In the genomic region with DNA sequence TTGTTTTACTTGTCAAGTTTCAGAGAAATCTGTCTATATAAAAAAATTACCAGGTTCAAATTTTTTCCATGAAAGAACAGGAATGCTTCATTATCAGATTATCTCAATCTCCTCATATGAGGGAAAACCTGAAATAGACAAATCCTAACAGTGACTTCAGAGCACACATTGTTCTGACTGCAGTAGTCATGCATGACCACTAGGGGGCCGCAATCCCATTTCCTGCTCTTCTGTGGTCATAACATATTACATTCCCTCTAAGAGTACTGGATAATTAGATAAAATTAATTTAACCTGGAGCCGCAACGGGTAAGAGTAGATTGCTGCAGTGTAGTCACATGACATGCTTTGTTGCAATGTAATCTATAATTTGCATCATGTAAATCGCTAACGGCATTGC, we compare ENCODE assay signal across 11 mouse cellular contexts. TPM values are rescaled to one million over a fixed set of nuclear protein-coding genes. Genes with fewer than 3 reads are reported as not detected.
A peak's percentile ranks its signal among the peaks of the same experiment; 100 is the strongest.
DNase-seq lines count a peak whose midpoint lies in the region; ATAC-seq lines count a peak whose summit lies in the region.
"Had no signal": no experiment of that assay in that cellular context is flagged by ENCODE, and none has a peak within 500 bp of the region (broad histone marks: within the 10 kb centered on the region; RNA-seq: fewer than 3 reads in every experiment).

No protein-coding gene starts in this region.

- H3K27me3 ChIP-seq in hindbrain, embryonic 11.5 days (ENCODE audit: control insufficient read depth, insufficient read depth, low read length), result no peaks in the 10 kb centered on the region
- H3K27me3 ChIP-seq in hindbrain, embryonic 14.5 days (ENCODE audit: control insufficient read depth, insufficient read depth, low read length), result no peaks in the 10 kb centered on the region
- H3K27me3 ChIP-seq in midbrain, embryonic 14.5 days (ENCODE audit: control insufficient read depth, insufficient read depth, low read length), result no peaks in the 10 kb centered on the region
- H3K27me3 ChIP-seq in midbrain, embryonic 16.5 days (ENCODE audit: control insufficient read depth, insufficient read depth, low read depth, low read length), result no peaks in the 10 kb centered on the region
- H3K27me3 ChIP-seq: megakaryocyte, embryonic 14.5 days had no signal

- no peaks in the 10 kb centered on the region for H3K36me3 ChIP-seq in hindbrain, embryonic 11.5 days (ENCODE audit: control insufficient read depth, insufficient read depth, low read length)
- no peaks in the 10 kb centered on the region for H3K36me3 ChIP-seq in hindbrain, embryonic 14.5 days (replicated peaks; ENCODE audit: control insufficient read depth, insufficient read depth)
- H3K36me3 ChIP-seq in midbrain, embryonic 14.5 days (ENCODE audit: control insufficient read depth, insufficient read depth, low read length), result no peaks in the 10 kb centered on the region
- H3K36me3 ChIP-seq in midbrain, embryonic 16.5 days (ENCODE audit: control insufficient read depth, insufficient read depth, low read length), result no peaks in the 10 kb centered on the region

- intact Hi-C loops in left cerebral cortex, postnatal 36 days (cut with DNase I), result no loop called here

- no peak overlapping the region for H3K27ac ChIP-seq in hindbrain, embryonic 11.5 days (ENCODE audit: low read depth, low read length)
- no peak overlapping the region for H3K27ac ChIP-seq in hindbrain, embryonic 14.5 days
- no peak overlapping the region for H3K27ac ChIP-seq in midbrain, embryonic 14.5 days (replicated peaks; ENCODE audit: low read depth, low read length)
- H3K27ac ChIP-seq in midbrain, embryonic 16.5 days (ENCODE audit: low read length), result no peak overlapping the region

- no peaks in the 10 kb centered on the region for H3K9me3 ChIP-seq in hindbrain, embryonic 11.5 days (ENCODE audit: control insufficient read depth, low read length)
- H3K9me3 ChIP-seq in hindbrain, embryonic 14.5 days (ENCODE audit: control insufficient read depth, low read length), result no peaks in the 10 kb centered on the region
- no peaks in the 10 kb centered on the region for H3K9me3 ChIP-seq in midbrain, embryonic 14.5 days (ENCODE audit: control insufficient read depth, low read length)
- no peaks in the 10 kb centered on the region for H3K9me3 ChIP-seq in midbrain, embryonic 16.5 days (replicated peaks; ENCODE audit: control insufficient read depth, low read length, poor library complexity, severe bottlenecking)
- H3K9me3 ChIP-seq: megakaryocyte, embryonic 14.5 days had no signal

- peak; percentile 26 for DNase-seq in hindbrain, embryonic 11.5 days (ENCODE audit: low spot score)
- DNase-seq in hindbrain, embryonic 14.5 days (ENCODE audit: low spot score), result no peak
- peak; percentile 6 for DNase-seq in midbrain, embryonic 14.5 days
- DNase-seq in ZHBTc4 (ENCODE audit: low read depth, low spot score), result peak; percentile 23
- DNase-seq in left cerebral cortex, postnatal 36 days (ENCODE audit: low spot score in 2 of 2), result no peak
- DNase-seq in layer of hippocampus, adult 11-12 months (ENCODE audit: low spot score), result no peak
- DNase-seq: layer of hippocampus, postnatal 36 days had no signal

- H3K4me2 ChIP-seq in hindbrain, embryonic 11.5 days (replicated peaks; ENCODE audit: low read depth, low read length), result no peak overlapping the region
- H3K4me2 ChIP-seq in hindbrain, embryonic 14.5 days (replicated peaks), result no peak overlapping the region
- no peak overlapping the region for H3K4me2 ChIP-seq in midbrain, embryonic 14.5 days (ENCODE audit: low read length)
- H3K4me2 ChIP-seq in midbrain, embryonic 16.5 days (ENCODE audit: low read length), result no peak overlapping the region

- no peak for ATAC-seq in hindbrain, embryonic 11.5 days (ENCODE audit: low FRiP score)
- ATAC-seq in hindbrain, embryonic 14.5 days (ENCODE audit: low FRiP score), result no peak
- no peak for ATAC-seq in midbrain, embryonic 14.5 days (ENCODE audit: low FRiP score, low TSS enrichment)
- no peak for ATAC-seq in midbrain, embryonic 16.5 days
- ATAC-seq in megakaryocyte, adult 5-6 weeks (ENCODE audit: poor library complexity, severe bottlenecking), result 0 out of 2 replicates have a peak, but pooled peaks have one; percentile 35

- no peak overlapping the region for H3K4me3 ChIP-seq in hindbrain, embryonic 11.5 days (ENCODE audit: low read depth, low read length)
- no peak overlapping the region for H3K4me3 ChIP-seq in hindbrain, embryonic 14.5 days (replicated peaks; ENCODE audit: low read length)
- H3K4me3 ChIP-seq in midbrain, embryonic 14.5 days (replicated peaks; ENCODE audit: low read depth, low read length), result no peak overlapping the region
- no peak overlapping the region for H3K4me3 ChIP-seq in midbrain, embryonic 16.5 days (ENCODE audit: low read depth, low read length)
- H3K4me3 ChIP-seq: megakaryocyte, embryonic 14.5 days had no signal

- H3K4me1 ChIP-seq in hindbrain, embryonic 11.5 days (replicated peaks; ENCODE audit: control insufficient read depth, insufficient read depth, low read length), result no peaks in the 10 kb centered on the region
- no peaks in the 10 kb centered on the region for H3K4me1 ChIP-seq in hindbrain, embryonic 14.5 days (replicated peaks; ENCODE audit: control insufficient read depth, insufficient read depth, low read length)
- H3K4me1 ChIP-seq in midbrain, embryonic 14.5 days (ENCODE audit: control insufficient read depth, insufficient read depth, low read length), result no peaks in the 10 kb centered on the region
- H3K4me1 ChIP-seq in midbrain, embryonic 16.5 days (ENCODE audit: control insufficient read depth, insufficient read depth, low read length), result no peaks in the 10 kb centered on the region
- H3K4me1 ChIP-seq: megakaryocyte, embryonic 14.5 days had no signal

- H3K9ac ChIP-seq in hindbrain, embryonic 11.5 days (ENCODE audit: low read depth, low read length), result no peak overlapping the region
- H3K9ac ChIP-seq in hindbrain, embryonic 14.5 days, result no peak overlapping the region
- H3K9ac ChIP-seq in midbrain, embryonic 14.5 days (replicated peaks; ENCODE audit: low read length), result no peak overlapping the region
- H3K9ac ChIP-seq in midbrain, embryonic 16.5 days (ENCODE audit: low read depth, low read length), result no peak overlapping the region

- 65% methylated on average over 5 of the region's 5 CpGs for WGBS in hindbrain, embryonic 11.5 days
- whole genome bisulfite sequencing in hindbrain, embryonic 14.5 days, result 63% methylated on average over 5 of the region's 5 CpGs
- 69% methylated on average over 5 of the region's 5 CpGs for whole genome bisulfite sequencing in midbrain, embryonic 14.5 days
- WGBS in midbrain, embryonic 16.5 days, result 63% methylated on average over 5 of the region's 5 CpGs

RNA-seq across cellular contexts. Expression of a gene that starts 17.6 kb away (rescaled TPM):
- polyA plus RNA-seq in hindbrain, embryonic 11.5 days (2014; fragmentation: Nextera tagmentation; extraction: Ambion mirVana), result 3.9 and 4.4 TPM in 2 replicates
- 15.5 and 20.0 TPM in 2 replicates for polyA plus RNA-seq in hindbrain, embryonic 14.5 days (2014; fragmentation: Nextera tagmentation; extraction: Ambion mirVana)
- 3.1 and 3.8 TPM in 2 replicates for polyA plus RNA-seq in midbrain, embryonic 14.5 days (2014; fragmentation: Nextera tagmentation; extraction: Ambion mirVana)
- polyA plus RNA-seq in midbrain, embryonic 16.5 days (2015; fragmentation: Nextera tagmentation; extraction: Ambion mirVana), result 7.9 and 8.9 TPM in 2 replicates
- total RNA-seq in megakaryocyte, adult 5-6 weeks (2015), result not detected in 2 replicates
- not detected in 2 replicates for total RNA-seq in megakaryocyte, adult 5-6 weeks (2017)
- 10 to 100 TPM; 23.6 to 32.0 TPM for total RNA-seq in left cerebral cortex, postnatal 36 days (2021)
- total RNA-seq: gastrocnemius, adult 18-20 months had no signal

Comparison
In these comparisons a context has a peak if more than half of its experiments do, and no peak if none do; other contexts are left out.
1. DNase-seq: peak in hindbrain, embryonic 11.5 days (single experiment), midbrain, embryonic 14.5 days (single experiment) and ZHBTc4 (single experiment); none in hindbrain, embryonic 14.5 days (single experiment), left cerebral cortex, postnatal 36 days (0 of 2) and layer of hippocampus, adult 11-12 months (single experiment).